Mouse (Mus musculus): ENCODE measurements around the gene Plekho2.

Gene Plekho2

GRCm38 (mm10) chr9:65528417-65529038 lies 51.3 kb downstream of the Plekho2 start:
- DNase-seq = no peak

- DNase-seq = no peak
These were observed 54.2 kb downstream of the Plekho2 start for GRCm38 (mm10) chr9:65525445-65526195.

- peak; percentile 87 for DNase-seq
These were observed 56.1 kb downstream of the Plekho2 start for GRCm38 (mm10) chr9:65523611-65524364.

GRCm38 (mm10) chr9:65520505-65520876 lies 59.3 kb downstream of the Plekho2 start:
- DNase-seq = no peak

DNA sequence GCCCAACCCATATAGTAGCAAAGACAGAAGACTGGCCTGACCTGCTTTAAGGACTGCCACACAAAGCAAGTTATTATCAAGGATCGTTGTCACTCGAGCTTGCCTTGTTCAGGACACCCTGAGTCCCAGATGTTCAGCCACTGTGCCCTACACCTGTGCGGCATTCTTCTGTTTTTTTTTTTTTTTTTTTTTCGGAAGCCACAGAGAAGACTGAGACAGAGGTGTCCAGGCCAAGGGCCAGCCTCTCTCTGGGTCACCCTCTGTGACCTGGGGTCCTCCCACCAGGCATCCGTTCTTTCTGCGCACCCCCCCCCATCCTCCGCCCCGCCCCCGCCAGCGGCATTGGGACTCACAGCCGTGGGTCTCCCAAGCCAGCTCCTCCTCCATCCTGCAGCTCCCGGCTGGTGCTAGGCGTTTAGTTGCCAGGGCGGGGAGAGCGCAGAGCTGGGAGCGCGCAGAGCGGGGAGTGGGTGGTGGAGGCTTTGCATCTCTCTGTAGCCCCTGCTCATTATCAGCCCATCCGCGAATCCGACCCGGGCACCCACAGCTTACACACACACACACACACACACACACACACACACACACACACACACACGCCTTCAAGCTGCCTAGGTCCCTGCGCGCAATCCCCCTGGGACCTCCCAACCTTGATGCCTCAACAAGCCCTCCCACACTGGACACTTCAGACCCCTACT lies 59.9 kb downstream of the Plekho2 start, which contains the start of gene Ankdd1a:
Gene Ankdd1a, minus strand, starts transcription at position 387 of the 698 bp plus-strand sequence.
- no peak for DNase-seq

- no peak for DNase-seq
These were observed 65.0 kb downstream of the Plekho2 start for GRCm38 (mm10) chr9:65514851-65515261.

- no peak for DNase-seq
These were observed 65.4 kb downstream of the Plekho2 start for GRCm38 (mm10) chr9:65514431-65514830.

- DNase-seq = no peak
These were observed 67.3 kb downstream of the Plekho2 start for GRCm38 (mm10) chr9:65512520-65512919.

DNA sequence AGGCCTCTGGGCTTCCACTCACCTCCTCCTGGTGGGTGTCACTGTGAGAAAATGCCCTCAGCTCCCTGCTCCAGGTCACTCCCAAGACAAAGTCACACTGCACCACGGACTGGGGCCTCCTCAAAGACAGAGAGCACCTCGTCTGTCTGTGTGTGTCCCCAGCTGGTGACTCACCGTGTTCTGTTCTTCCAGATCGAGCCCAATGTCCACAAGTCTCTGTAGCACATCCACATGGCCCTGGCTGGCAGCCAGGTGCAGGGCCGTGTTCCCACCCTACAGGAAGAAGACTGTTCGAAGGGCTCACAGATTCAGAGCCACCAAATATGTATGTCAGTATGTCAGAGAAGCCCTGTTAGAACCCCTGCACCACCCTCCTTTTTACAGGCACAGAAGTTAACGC lies 71.4 kb downstream of the Plekho2 start:
- DNase-seq = peak; percentile 36

DNA sequence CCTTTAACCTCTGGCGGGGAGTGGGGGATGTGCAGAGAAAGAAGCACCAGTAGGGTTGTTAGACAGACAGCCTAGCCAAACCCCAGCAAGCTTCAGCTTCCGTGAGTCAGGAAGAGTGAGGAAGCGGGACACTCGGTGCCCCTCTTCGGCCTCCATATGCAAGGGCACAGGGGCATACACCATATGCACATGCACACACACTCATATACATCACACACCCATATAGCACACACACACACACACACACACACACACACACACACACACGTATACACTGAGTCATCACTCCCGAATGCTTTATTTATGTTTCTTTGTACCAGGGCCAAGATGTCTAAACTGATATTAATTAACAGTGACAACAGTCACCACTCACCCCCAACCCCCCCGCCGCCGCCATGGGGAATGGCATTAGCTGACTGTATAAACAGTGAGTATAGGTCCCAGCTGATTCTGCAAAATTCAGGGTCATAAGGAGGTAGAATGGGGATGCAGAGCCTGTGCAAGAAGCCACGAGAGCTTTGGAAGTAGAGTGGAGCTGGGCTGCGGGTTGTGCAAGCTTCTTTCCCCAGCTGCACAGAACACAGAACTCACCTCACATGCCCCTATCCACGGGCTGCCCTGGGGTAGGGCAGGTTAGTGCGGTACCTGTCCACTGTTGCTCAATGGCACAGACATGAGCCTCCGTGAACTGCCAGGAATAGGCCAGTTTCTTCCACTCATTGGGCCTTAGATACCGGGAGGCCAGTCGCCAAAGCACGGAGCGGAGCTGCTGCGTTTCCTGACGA lies 76.9 kb downstream of the Plekho2 start:
- no peak for DNase-seq
